Mouse (Mus musculus) kidney, adult 2 months (tissue): ENCODE data around the gene Tmem218.

Source experiments
- CTCF ChIP-seq: fragments of 200-500 bp; conservative IDR thresholded peaks from 2 replicates; pipeline ENCODE4 v1.5.1; 2011; ENCODE audit warnings: low read depth, mild to moderate bottlenecking, control low read depth, low read length, moderate library complexity, mixed read lengths; ENCODE audit not compliant: insufficient read depth, insufficient read length
- POLR2A ChIP-seq: fragments of 200-500 bp; IDR thresholded peaks from one replicate; pipeline ENCODE4 v1.6.1; 2011; ENCODE audit warnings: low read depth, low read length, control low read depth

DNA sequence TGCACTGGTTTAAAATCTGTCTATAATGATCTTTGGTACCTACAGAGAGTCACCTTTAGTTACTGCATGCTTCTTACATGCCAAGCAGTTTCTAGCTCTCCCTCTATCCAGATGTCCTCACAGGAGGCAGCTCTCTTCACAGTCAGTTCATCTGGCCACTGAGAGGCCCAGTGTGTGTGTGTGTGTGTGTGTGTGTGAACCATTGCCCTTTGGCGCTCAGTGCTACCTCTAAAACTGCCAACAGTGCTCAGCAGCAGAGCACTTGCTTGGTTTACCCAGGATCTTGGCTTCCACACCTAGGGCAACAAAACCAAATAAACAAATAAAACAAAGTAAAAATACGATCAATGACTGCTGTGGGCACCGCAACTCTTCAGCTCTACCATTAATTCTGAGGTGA, 42.0 kb downstream of the Tmem218 start:
- TF ChIP-seq CTCF (no peak), POLR2A (no peak)
